Mouse (Mus musculus) heart, embryonic 10.5 days (tissue): ENCODE measurements around the gene Sfn. TPM values are rescaled to one million over a fixed set of nuclear protein-coding genes. Genes with fewer than 3 reads are reported as not detected.
A peak's percentile ranks its signal among the peaks of the same experiment; 100 is the strongest.

Source experiments
- DNase-seq: peaks from one replicate; pipeline ENCODE4 v3.0.0-alpha.2; 2017; ENCODE audit warnings: low spot score
- H3K27ac ChIP-seq: fragments of 300-500 bp; sonication (generic); 2 replicates; pipeline ENCODE4 v1.5.1; 2016; ENCODE audit warnings: mild to moderate bottlenecking
- H3K27me3 ChIP-seq: fragments of 300-500 bp; sonication (generic); 2 replicates; pipeline ENCODE4 v1.6.1; 2016; ENCODE audit warnings: mild to moderate bottlenecking; ENCODE audit not compliant: poor library complexity, insufficient read depth, severe bottlenecking
- H3K36me3 ChIP-seq: fragments of 300-500 bp; sonication (generic); 2 replicates; pipeline ENCODE4 v1.6.1; 2016; ENCODE audit warnings: mild to moderate bottlenecking, moderate library complexity
- H3K4me1 ChIP-seq: fragments of 300-500 bp; sonication (generic); 2 replicates; pipeline ENCODE4 v1.6.1; 2016; ENCODE audit warnings: mild to moderate bottlenecking
- H3K4me3 ChIP-seq: fragments of 300-500 bp; sonication (generic); 2 replicates; pipeline ENCODE4 v1.5.1; 2016; ENCODE audit warnings: mild to moderate bottlenecking, moderate library complexity
- H3K9me3 ChIP-seq: fragments of 300-500 bp; sonication (generic); 2 replicates; pipeline ENCODE4 v1.6.1; 2016; ENCODE audit warnings: mild to moderate bottlenecking, moderate library complexity
- WGBS: fragments of 180-500 bp; shearing (Covaris S2); methylation state at CpG from one replicate; pipeline ENCODE4 v1.1.7; 2016; 5-methylcytosine and 5-hydroxymethylcytosine counted together
- polyA plus RNA-seq: library from polyadenylated mRNA; unstranded; fragments of >200 nt; fragmentation: Nextera tagmentation; extraction: Ambion mirVana; gene quantifications from 2 replicates; pipeline ENCODE4 v1.2.1, GENCODE M21; 2016

Sfn gene
- polyA plus RNA-seq, 1 experiment from 2014 or later = 12.9 TPM

- Histone ChIP-seq H3K4me3 (no peak overlapping the region), H3K9me3 (no peaks in the 10 kb centered on the region), H3K27me3 (peaks cover 57% of the 10 kb centered on the region), H3K4me1 (peaks cover 25% of the 10 kb centered on the region), H3K36me3 (peaks cover 2% of the 10 kb centered on the region), H3K27ac (no peak overlapping the region)
- 48% methylated on average over 4 of the region's 4 CpGs for WGBS
- DNase-seq = no peak
These were observed 3.4 kb downstream of the Sfn start for GRCm38 (mm10) chr4:133598616-133599015.

- Histone ChIP-seq H3K9me3 (no peaks in the 10 kb centered on the region), H3K27me3 (peaks cover 31% of the 10 kb centered on the region), H3K27ac (no peak overlapping the region), H3K4me3 (no peak overlapping the region), H3K36me3 (peaks cover 15% of the 10 kb centered on the region), H3K4me1 (peaks cover 24% of the 10 kb centered on the region)
- DNase-seq = no peak
- 76% methylated on average over 6 of the region's 6 CpGs for WGBS
These were observed 5.9 kb downstream of the Sfn start for GRCm38 (mm10) chr4:133596084-133596483.

- H3K4me3 ChIP-seq = no peak overlapping the region
- H3K27me3 ChIP-seq = peaks cover 28% of the 10 kb centered on the region
- DNase-seq = no peak
- H3K27ac ChIP-seq = peak overlapping the region; percentile 36; the same call in 1 of the 2 replicates
- peaks cover 24% of the 10 kb centered on the region for H3K4me1 ChIP-seq
- H3K9me3 ChIP-seq = no peaks in the 10 kb centered on the region
- peaks cover 20% of the 10 kb centered on the region for H3K36me3 ChIP-seq
- WGBS = 47% methylated on average over 7 of the region's 7 CpGs
These were observed 6.4 kb downstream of the Sfn start for GRCm38 (mm10) chr4:133595538-133595937.

- Histone ChIP-seq H3K27me3 (no peaks in the 10 kb centered on the region), H3K4me3 (no peak overlapping the region), H3K36me3 (peaks cover 49% of the 10 kb centered on the region), H3K27ac (no peak overlapping the region), H3K4me1 (peaks cover 17% of the 10 kb centered on the region), H3K9me3 (no peaks in the 10 kb centered on the region)
- DNase-seq = no peak
- WGBS = 33% methylated on average over 7 of the region's 7 CpGs
These were observed 9.4 kb downstream of the Sfn start for GRCm38 (mm10) chr4:133592570-133592969.

- peak within 1 kb of the TSS; percentile 90 for H3K27ac ChIP-seq
- H3K4me3 ChIP-seq = peak within 1 kb of the TSS; percentile 99
- DNase-seq = peak; percentile 93
- peaks cover 15% of the 10 kb centered on the region for H3K4me1 ChIP-seq
- 2% methylated on average over 65 of the region's 65 CpGs for WGBS
- H3K27me3 ChIP-seq = no peaks in the 10 kb centered on the region
- no peaks in the 10 kb centered on the region for H3K9me3 ChIP-seq
- H3K36me3 ChIP-seq = peaks cover 66% of the 10 kb centered on the region
These were observed 17.7 kb downstream of the Sfn start, which contains the start of gene Gpn2 for GRCm38 (mm10) chr4:133584059-133584951. Gene Gpn2 (plus strand): TSS chr4:133584362.

GRCm38 (mm10) chr4:133583690-133584058 lies 18.3 kb downstream of the Sfn start:
- peak overlapping the region; percentile 99 for H3K4me3 ChIP-seq
- H3K4me1 ChIP-seq = peaks cover 15% of the 10 kb centered on the region
- WGBS = 53% methylated on average over 6 of the region's 6 CpGs
- peak overlapping the region; percentile 90 for H3K27ac ChIP-seq
- no peaks in the 10 kb centered on the region for H3K27me3 ChIP-seq
- no peak for DNase-seq
- H3K36me3 ChIP-seq = peaks cover 66% of the 10 kb centered on the region
- H3K9me3 ChIP-seq = no peaks in the 10 kb centered on the region

GRCm38 (mm10) chr4:133577983-133578382 lies 24.0 kb downstream of the Sfn start:
- no peaks in the 10 kb centered on the region for H3K27me3 ChIP-seq
- H3K9me3 ChIP-seq = no peaks in the 10 kb centered on the region
- H3K4me1 ChIP-seq = peaks cover 12% of the 10 kb centered on the region
- H3K36me3 ChIP-seq = peaks cover 47% of the 10 kb centered on the region
- DNase-seq = no peak
- H3K4me3 ChIP-seq = no peak overlapping the region
- no peak overlapping the region for H3K27ac ChIP-seq
- 81% methylated on average over 12 of the region's 12 CpGs for WGBS

- no peaks in the 10 kb centered on the region for H3K27me3 ChIP-seq
- peak overlapping the region; percentile 94 for H3K4me3 ChIP-seq
- H3K4me1 ChIP-seq = peaks cover 12% of the 10 kb centered on the region
- H3K27ac ChIP-seq = peak overlapping the region; percentile 89
- WGBS = under 1% methylated on average over 41 of the region's 41 CpGs
- no peak for DNase-seq
- peaks cover 21% of the 10 kb centered on the region for H3K36me3 ChIP-seq
- H3K9me3 ChIP-seq = no peaks in the 10 kb centered on the region
These were observed 27.1 kb downstream of the Sfn start for GRCm38 (mm10) chr4:133574843-133575202.

GRCm38 (mm10) chr4:133574070-133574842 lies 27.7 kb downstream of the Sfn start, which contains the start of gene Gpatch3:
Gene Gpatch3 (plus strand): TSS chr4:133574745.
- peak within 1 kb of the TSS; percentile 89 for H3K27ac ChIP-seq
- 7% methylated on average over 44 of the region's 44 CpGs for WGBS
- H3K4me1 ChIP-seq = peaks cover 12% of the 10 kb centered on the region
- peaks cover 16% of the 10 kb centered on the region for H3K36me3 ChIP-seq
- peak; percentile 95 for DNase-seq
- peak within 1 kb of the TSS; percentile 94 for H3K4me3 ChIP-seq
- no peaks in the 10 kb centered on the region for H3K27me3 ChIP-seq
- no peaks in the 10 kb centered on the region for H3K9me3 ChIP-seq

GRCm38 (mm10) chr4:133570066-133570466 lies 31.9 kb downstream of the Sfn start:
- WGBS = 57% methylated on average over 10 of the region's 10 CpGs
- Histone ChIP-seq H3K27me3 (no peaks in the 10 kb centered on the region), H3K4me1 (peaks cover 4% of the 10 kb centered on the region; the same call in 1 of the 2 replicates), H3K9me3 (no peaks in the 10 kb centered on the region), H3K4me3 (no peak overlapping the region), H3K36me3 (no peaks in the 10 kb centered on the region), H3K27ac (no peak overlapping the region)
- no peak for DNase-seq

- Histone ChIP-seq H3K27ac (no peak overlapping the region), H3K9me3 (no peaks in the 10 kb centered on the region), H3K27me3 (no peaks in the 10 kb centered on the region), H3K36me3 (no peaks in the 10 kb centered on the region), H3K4me3 (no peak overlapping the region), H3K4me1 (no peaks in the 10 kb centered on the region)
- no peak for DNase-seq
- WGBS = 76% methylated on average over 10 of the region's 10 CpGs
These were observed 32.5 kb downstream of the Sfn start for GRCm38 (mm10) chr4:133569291-133570065.

GRCm38 (mm10) chr4:133567251-133567650 lies 34.7 kb downstream of the Sfn start:
- 0 out of 2 replicates have a peak, but pooled peaks cover 3% of the 10 kb centered on the region for H3K9me3 ChIP-seq
- 28% methylated on average over 8 of the region's 8 CpGs for WGBS
- no peak overlapping the region for H3K4me3 ChIP-seq
- H3K27me3 ChIP-seq = no peaks in the 10 kb centered on the region
- H3K36me3 ChIP-seq = no peaks in the 10 kb centered on the region
- H3K27ac ChIP-seq = no peak overlapping the region
- no peak for DNase-seq
- no peaks in the 10 kb centered on the region for H3K4me1 ChIP-seq
